Mouse (Mus musculus): ENCODE data around the gene Pfdn4. TPM values are rescaled to one million over a fixed set of nuclear protein-coding genes. Genes with fewer than 3 reads are reported as not detected.

The Pfdn4 gene
- 24.7 TPM for polyA plus RNA-seq (2017; shearing (Covaris generic))

GRCm38 (mm10) chr2:170496154-170496930 is at the start of gene Pfdn4:
Pfdn4 (plus strand) TSS chr2:170496428.

DNA sequence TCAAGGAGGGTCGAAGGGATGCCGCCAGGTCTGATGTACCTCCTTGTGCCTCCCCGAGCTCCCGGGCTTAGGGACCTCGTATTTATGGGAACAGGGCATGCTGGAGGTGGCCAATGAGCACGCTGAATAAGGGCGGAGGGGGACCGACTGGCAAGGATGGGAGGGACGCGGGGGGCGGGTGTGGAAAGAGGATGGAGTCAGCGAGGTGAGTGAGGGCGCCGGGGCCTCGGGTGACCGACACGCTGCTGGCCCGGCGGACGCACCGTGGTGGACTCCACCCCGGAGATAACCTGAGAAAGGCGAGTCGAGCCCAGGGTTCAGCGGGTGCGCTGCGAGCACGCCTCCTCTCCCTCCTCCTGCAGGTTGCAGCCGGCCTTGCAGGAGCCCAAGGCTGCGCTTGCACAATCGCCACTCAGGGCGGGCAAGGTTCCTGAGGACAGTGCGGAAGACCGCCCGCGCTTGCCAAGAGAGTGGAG is 901 bp downstream of the Pfdn4 start, which contains the start of gene Cyp24a1:
TSS of gene Cyp24a1 (minus strand) at position 55 of the 476 bp plus-strand sequence.

Other genes with a start within 250 kb of the Pfdn4 start
- gene Bcas1, start 68.6 kb upstream of the Pfdn4 start, polyA plus RNA-seq (2017; shearing (Covaris generic)) = 0.55 TPM
- gene Cyp24a1, start 717 bp downstream of the Pfdn4 start, polyA plus RNA-seq (2017; shearing (Covaris generic)) = not detected
- not detected for gene 4930470P17Rik, start 105.6 kb downstream of the Pfdn4 start, polyA plus RNA-seq (2017; shearing (Covaris generic))
- not detected for gene Dok5, start 235.4 kb downstream of the Pfdn4 start, polyA plus RNA-seq (2017; shearing (Covaris generic))